ENCODE assay signal across 8 mouse cellular contexts in genomic region chr6:49208297-49208930, GRCm38 (mm10). TPM values are rescaled to one million over a fixed set of nuclear protein-coding genes. Genes with fewer than 3 reads are reported as not detected.
A peak's percentile ranks its signal among the peaks of the same experiment; 100 is the strongest.
DNase-seq lines count a peak whose midpoint lies in the region; ATAC-seq lines count a peak whose summit lies in the region.

No protein-coding gene starts in this region.

- intact Hi-C loops in left cerebral cortex, postnatal 36 days (cut with DNase I) = no loop called here

- peak overlapping the region; percentile 32 for H3K4me3 ChIP-seq in heart, embryonic 15.5 days
- 0 out of 2 replicates have a peak overlapping the region, but pooled peaks have one; percentile 2 for H3K4me3 ChIP-seq in liver, embryonic 16.5 days (ENCODE audit: low read depth, low read length)

- no peaks in the 10 kb centered on the region for H3K27me3 ChIP-seq in heart, embryonic 15.5 days
- no peaks in the 10 kb centered on the region for H3K27me3 ChIP-seq in liver, embryonic 16.5 days (ENCODE audit: control insufficient read depth, insufficient read depth, low read depth, low read length)

- H3K4me2 ChIP-seq in heart, embryonic 15.5 days = peak overlapping the region; percentile 60
- H3K4me2 ChIP-seq in liver, embryonic 16.5 days (ENCODE audit: low read depth, low read length) = peak overlapping the region; percentile 27

- DNase-seq in heart, adult 18-20 months = peak; percentile 11 to 40
- DNase-seq in heart, adult 11 months = no peak
- DNase-seq in layer of hippocampus, adult 9-11 months = no peak
- DNase-seq in left cerebral cortex, postnatal 36 days (ENCODE audit: low spot score in 2 of 2) = no peak

- H3K4me1 ChIP-seq in heart, embryonic 15.5 days (replicated peaks) = peaks cover 59% of the 10 kb centered on the region
- peaks cover 43% of the 10 kb centered on the region for H3K4me1 ChIP-seq in liver, embryonic 16.5 days (ENCODE audit: control insufficient read depth, low read depth, low read length)

- H3K27ac ChIP-seq in heart, embryonic 15.5 days = peak overlapping the region; percentile 82
- peak overlapping the region; percentile 30 for H3K27ac ChIP-seq in liver, embryonic 16.5 days (ENCODE audit: low read length)

- peak overlapping the region; percentile 17; the same call in 1 of the 2 replicates for H3K9ac ChIP-seq in heart, embryonic 15.5 days
- H3K9ac ChIP-seq in liver, embryonic 16.5 days (ENCODE audit: low read depth, low read length) = no peak overlapping the region

- WGBS in heart, embryonic 15.5 days = 26% methylated on average over 8 of the region's 8 CpGs
- 32% methylated on average over 8 of the region's 8 CpGs for WGBS in liver, embryonic 16.5 days (ENCODE audit: insufficient replicate concordance)

- no peaks in the 10 kb centered on the region for H3K9me3 ChIP-seq in heart, embryonic 15.5 days (replicated peaks)
- H3K9me3 ChIP-seq in liver, embryonic 16.5 days (replicated peaks; ENCODE audit: control insufficient read depth, low read length) = no peaks in the 10 kb centered on the region

- peaks cover 8% of the 10 kb centered on the region for H3K36me3 ChIP-seq in heart, embryonic 15.5 days
- no peaks in the 10 kb centered on the region for H3K36me3 ChIP-seq in liver, embryonic 16.5 days (ENCODE audit: control insufficient read depth, insufficient read depth)

- ATAC-seq in CD4-positive, CD25-positive, alpha-beta regulatory T cell, adult 4 months = peak; percentile 81
- ATAC-seq in heart, embryonic 15.5 days (replicated peaks; ENCODE audit: insufficient number of reproducible peaks, insufficient read depth, low FRiP score, low read depth) = no peak
- ATAC-seq in liver, embryonic 16.5 days (ENCODE audit: low read depth) = no peak
- no peak for ATAC-seq in frontal cortex, adult (ENCODE audit: low TSS enrichment)

RNA-seq across cellular contexts. Expression of gene Igf2bp3, which starts 6.3 kb away (rescaled TPM):
- not detected for total RNA-seq in heart, adult 18-20 months (2021)
- polyA plus RNA-seq in CD4-positive, CD25-positive, alpha-beta regulatory T cell, adult 4 months (2017; shearing (Covaris generic)) = 1 to 10 TPM; 1.2 to 3.0 TPM
- polyA plus RNA-seq in heart, embryonic 15.5 days (2015; fragmentation: Nextera tagmentation; extraction: Ambion mirVana) = 33.0 and 33.4 TPM in 2 replicates
- 16.4 and 17.9 TPM in 2 replicates for polyA plus RNA-seq in liver, embryonic 16.5 days (2015; fragmentation: Nextera tagmentation; extraction: Ambion mirVana)
- total RNA-seq in left cerebral cortex, postnatal 36 days (2021) = under 1 TPM in 1 of 2 experiments, not detected in 1; 0.07 TPM

RNA-seq across cellular contexts. Expression of gene Tra2a, which starts 55.4 kb away (rescaled TPM):
- 10 to 100 TPM; 26.2 to 29.9 TPM for total RNA-seq in heart, adult 18-20 months (2021)
- 10 to 100 TPM; 37.2 to 48.8 TPM for polyA plus RNA-seq in CD4-positive, CD25-positive, alpha-beta regulatory T cell, adult 4 months (2017; shearing (Covaris generic))
- polyA plus RNA-seq in heart, embryonic 15.5 days (2015; fragmentation: Nextera tagmentation; extraction: Ambion mirVana) = 55.5 and 59.6 TPM in 2 replicates
- 38.0 and 42.4 TPM in 2 replicates for polyA plus RNA-seq in liver, embryonic 16.5 days (2015; fragmentation: Nextera tagmentation; extraction: Ambion mirVana)
- total RNA-seq in left cerebral cortex, postnatal 36 days (2021) = 10 to 100 TPM; 51.1 to 86.5 TPM

Comparison
In these comparisons a context has a peak if more than half of its experiments do, and no peak if none do; other contexts are left out.
1. DNase-seq: peak in heart, adult 18-20 months (2 of 2); none in heart, adult 11 months (single experiment), layer of hippocampus, adult 9-11 months (single experiment) and left cerebral cortex, postnatal 36 days (0 of 2).